Mouse (Mus musculus) megakaryocyte, embryonic 14.5 days (primary cell): ENCODE measurements around the gene Mmd.

ENCODE experiments used
- FLI1 ChIP-seq: IDR thresholded peaks from 2 replicates; pipeline ENCODE4 v1.6.1; 2012; ENCODE audit warnings: low read length, inconsistent platforms, mixed read lengths
- GATA1 ChIP-seq: IDR thresholded peaks from 3 replicates; pipeline ENCODE4 v1.6.1; 2012; ENCODE audit warnings: mixed read lengths, low read length, inconsistent platforms, borderline replicate concordance

- no peak for TF ChIP-seq GATA1
- no peak for TF ChIP-seq FLI1
Observed at GRCm38 (mm10) chr11:90229800-90230199, 19.5 kb upstream of the Mmd start.
